ENCODE assay signal across 8 mouse cellular contexts in the genomic region with DNA sequence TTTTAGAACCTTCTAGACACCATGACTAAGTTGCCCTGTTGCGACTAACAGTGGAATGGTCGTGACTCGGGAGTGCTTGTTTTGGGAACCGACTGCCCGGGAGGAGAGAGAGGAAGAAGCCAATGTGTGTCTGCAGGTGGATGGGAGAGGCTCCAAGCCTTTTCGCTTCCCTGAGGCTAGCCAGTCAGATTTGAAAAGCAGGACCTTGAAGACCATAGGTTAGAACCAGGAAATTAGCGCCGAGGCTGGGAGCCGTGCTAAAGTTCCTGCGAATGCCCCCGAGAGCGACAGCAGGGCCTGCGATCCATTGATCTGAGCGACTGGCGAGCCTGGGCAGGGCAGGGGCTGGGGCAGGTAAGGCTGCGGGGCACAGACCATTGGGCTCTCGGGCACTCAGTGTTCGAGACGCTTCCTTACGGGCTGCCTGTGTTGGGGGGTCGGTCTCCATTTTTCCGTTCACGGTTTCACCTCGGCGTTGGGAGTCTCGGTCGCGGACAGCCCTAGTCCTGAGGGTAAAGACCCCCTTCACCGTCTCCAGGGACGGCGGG. TPM values are rescaled to one million over a fixed set of nuclear protein-coding genes. Genes with fewer than 3 reads are reported as not detected.
DNase-seq lines count a peak whose midpoint lies in the region.

TSS of gene Jarid2 (plus strand) at position 51 of the 548 bp plus-strand sequence.

- H3K4me1 ChIP-seq in midbrain, embryonic 10.5 days: peaks cover 34% of the 10 kb centered on the region

- H3K4me3 ChIP-seq in midbrain, embryonic 10.5 days: peak within 1 kb of the TSS; percentile 79

- peak; percentile 63 for DNase-seq in cerebellum, adult 11-12 months
- DNase-seq in cerebellum, postnatal 4 days (ENCODE audit: low spot score in 2 of 2): no peak
- peak; percentile 70 to 74 for DNase-seq in cerebellum, postnatal 25 days
- DNase-seq in gastrocnemius, postnatal 25 days: peak; percentile 41
- DNase-seq in induced T-regulatory cell, adult 2 months (ENCODE audit: low read depth): peak; percentile 64
- peak; percentile 21 to 23 for DNase-seq in left cerebral cortex, postnatal 25 days (ENCODE audit: low spot score in 2 of 2)
- DNase-seq in midbrain, embryonic 10.5 days (ENCODE audit: low spot score): peak; percentile 57
- peak; percentile 31 to 41 for DNase-seq in spleen, adult 18-20 months

- no peaks in the 10 kb centered on the region for H3K36me3 ChIP-seq in midbrain, embryonic 10.5 days

- intact Hi-C loops in left cerebral cortex, postnatal 25 days (cut with DNase I): no loop called here

- WGBS in midbrain, embryonic 10.5 days: under 1% methylated on average over 31 of the region's 31 CpGs

- H3K27me3 ChIP-seq in midbrain, embryonic 10.5 days (ENCODE audit: low read depth, poor library complexity, severe bottlenecking): 0 out of 2 replicates have a peak, but pooled peaks cover 9% of the 10 kb centered on the region

- H3K9me3 ChIP-seq in midbrain, embryonic 10.5 days (replicated peaks): no peaks in the 10 kb centered on the region

- H3K27ac ChIP-seq in midbrain, embryonic 10.5 days (replicated peaks): peak within 1 kb of the TSS; percentile 99

RNA-seq across cellular contexts. Expression of gene Jarid2, which starts in this region (rescaled TPM):
- 10 to 100 TPM; 23.0 to 27.5 TPM for total RNA-seq in gastrocnemius, postnatal 25 days (2021)
- total RNA-seq in left cerebral cortex, postnatal 25 days (2021): 10 to 100 TPM; 34.4 to 35.7 TPM
- polyA plus RNA-seq in midbrain, embryonic 10.5 days (2016; fragmentation: Nextera tagmentation; extraction: Ambion mirVana): 63.8 and 73.3 TPM in 2 replicates

Comparison
In these comparisons a context has a peak if more than half of its experiments do, and no peak if none do; other contexts are left out.
1. DNase-seq: peak in cerebellum, adult 11-12 months (single experiment), cerebellum, postnatal 25 days (2 of 2), gastrocnemius, postnatal 25 days (single experiment), induced T-regulatory cell, adult 2 months (single experiment), left cerebral cortex, postnatal 25 days (2 of 2), midbrain, embryonic 10.5 days (single experiment) and spleen, adult 18-20 months (2 of 2); none in cerebellum, postnatal 4 days (0 of 2).